Mouse (Mus musculus) limb, embryonic 14.5 days (tissue): ENCODE measurements around the gene Cbx5. TPM values are rescaled to one million over a fixed set of nuclear protein-coding genes. Genes with fewer than 3 reads are reported as not detected.
A peak's percentile ranks its signal among the peaks of the same experiment; 100 is the strongest.

ENCODE experiments used
- ATAC-seq: fragments of 200-750 bp; cut with Nextera tagmentation; 2 replicates; pipeline ENCODE4 v1.8.0; 2017; ENCODE audit warnings: low read depth, moderate number of reproducible peaks, moderate TSS enrichment; ENCODE audit not compliant: low FRiP score
- DNase-seq: peaks from one replicate; pipeline ENCODE4 v3.0.0-alpha.2; 2015; ENCODE audit warnings: low spot score
- H3K27ac ChIP-seq: fragments of 300-500 bp; sonication (generic); replicated peaks from 2 replicates; pipeline ENCODE4 v1.5.1; 2014; ENCODE audit warnings: low read depth, mild to moderate bottlenecking, low read length, moderate library complexity, mixed read lengths
- H3K27me3 ChIP-seq: fragments of 300-500 bp; sonication (generic); 2 replicates; pipeline ENCODE4 v1.6.1; 2014; ENCODE audit warnings: low read length, mixed read lengths; ENCODE audit not compliant: control insufficient read depth, insufficient read depth
- H3K36me3 ChIP-seq: fragments of 300-500 bp; sonication (generic); 2 replicates; pipeline ENCODE4 v1.6.1; 2014; ENCODE audit warnings: mild to moderate bottlenecking, low read length, moderate library complexity, mixed read lengths; ENCODE audit not compliant: control insufficient read depth, insufficient read depth
- H3K4me1 ChIP-seq: fragments of 300-500 bp; sonication (generic); 2 replicates; pipeline ENCODE4 v1.6.1; 2014; ENCODE audit warnings: antibody characterized with exemption, low read length, mixed read lengths; ENCODE audit not compliant: control insufficient read depth, insufficient read depth
- H3K4me2 ChIP-seq: fragments of 300-500 bp; sonication (generic); replicated peaks from 2 replicates; pipeline ENCODE4 v1.6.1; 2014; ENCODE audit warnings: low read depth, mild to moderate bottlenecking, low read length, moderate library complexity; ENCODE audit not compliant: severe bottlenecking
- H3K4me3 ChIP-seq: fragments of 300-500 bp; sonication (generic); replicated peaks from 2 replicates; pipeline ENCODE4 v1.5.1; 2014; ENCODE audit warnings: low read length
- H3K9ac ChIP-seq: fragments of 300-500 bp; sonication (generic); 2 replicates; pipeline ENCODE4 v1.6.1; 2014; ENCODE audit warnings: mild to moderate bottlenecking, low read depth, low read length, moderate library complexity; ENCODE audit not compliant: severe bottlenecking
- H3K9me3 ChIP-seq: fragments of 300-500 bp; sonication (generic); 2 replicates; pipeline ENCODE4 v1.6.1; 2016; ENCODE audit warnings: low read length; ENCODE audit not compliant: control insufficient read depth
- POLR2A ChIP-seq: fragments of 200-500 bp; IDR thresholded peaks from 2 replicates; pipeline ENCODE4 v1.8.0; 2012; ENCODE audit warnings: inconsistent platforms, mild to moderate bottlenecking, moderate library complexity, borderline replicate concordance; ENCODE audit not compliant: insufficient read depth, insufficient read length; ENCODE audit errors: extremely low read depth
- WGBS: fragments of 180-500 bp; shearing (Covaris S2); extraction: QIAGEN DNeasy Blood & Tissue Kit; methylation state at CpG from one replicate; pipeline ENCODE4 v1.1.7; 2014; 5-methylcytosine and 5-hydroxymethylcytosine counted together
- polyA plus RNA-seq, 2 experiments: library from polyadenylated mRNA; depleted of rRNA in 1 of 2; stranded (reverse) in 1 of 2; unstranded in 1 of 2; fragments of >200 nt; fragmentation: Nextera tagmentation in 1 of 2; extraction: Ambion mirVana in 1 of 2; gene quantifications; 2 replicates each; pipeline versions ENCODE4 v1.2.1 to v1.2.3; 2012 to 2014

Gene Cbx5
- polyA plus RNA-seq, 2 experiments: 78.3 to 122 TPM

DNA sequence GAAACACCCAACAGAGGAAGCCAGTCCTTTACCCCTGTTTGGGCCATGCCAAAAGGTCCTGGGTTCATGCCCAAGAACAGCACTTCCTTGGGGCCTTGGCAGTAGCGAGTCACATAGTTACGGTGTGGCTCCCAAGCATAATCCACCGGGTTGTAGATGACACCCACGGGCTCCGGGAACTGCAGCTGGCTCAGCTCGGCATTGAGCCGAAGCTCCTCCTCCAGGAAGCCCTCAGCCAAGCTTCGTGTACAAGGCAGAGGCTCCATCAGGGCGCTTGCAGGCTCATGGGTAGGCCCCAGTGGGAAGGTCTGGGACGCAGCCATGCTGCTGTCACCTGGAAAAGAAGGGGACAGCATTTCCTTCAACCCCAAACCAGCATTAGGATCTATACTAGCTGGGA is 82.0 kb downstream of the Cbx5 start:
- H3K36me3 ChIP-seq: 0 out of 2 replicates have a peak, but pooled peaks cover 7% of the 10 kb centered on the region
- ATAC-seq: no peak
- TF ChIP-seq POLR2A: no peak
- 78% methylated on average over 10 of the region's 10 CpGs for WGBS
- H3K4me3 ChIP-seq: no peak overlapping the region
- H3K4me2 ChIP-seq: no peak overlapping the region
- no peak overlapping the region for H3K9ac ChIP-seq
- H3K9me3 ChIP-seq: no peaks in the 10 kb centered on the region
- no peak for DNase-seq
- H3K4me1 ChIP-seq: peaks cover 4% of the 10 kb centered on the region
- H3K27ac ChIP-seq: no peak overlapping the region
- H3K27me3 ChIP-seq: peaks cover 13% of the 10 kb centered on the region; the same call in 1 of the 2 replicates

DNA sequence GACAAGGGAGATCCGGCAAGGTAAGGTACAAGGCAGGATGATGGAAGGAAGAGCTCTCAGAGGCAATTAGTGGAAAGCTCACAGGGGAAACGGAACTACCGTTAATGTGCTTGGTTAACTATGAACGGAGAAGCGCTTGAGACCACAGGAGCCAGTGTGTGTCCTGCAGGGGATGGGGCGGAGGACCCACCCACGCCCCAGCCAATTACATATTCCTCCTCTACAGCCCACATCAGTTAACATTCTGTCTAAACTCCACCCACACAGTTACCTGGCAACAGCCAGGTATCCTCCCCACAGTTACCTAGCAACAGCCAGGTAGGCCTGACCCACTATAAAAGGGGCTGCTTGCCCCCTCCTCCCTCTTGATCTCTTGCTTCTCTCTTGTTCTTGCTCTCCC is 82.7 kb downstream of the Cbx5 start:
- DNase-seq (no peak), ATAC-seq (no peak)
- Histone ChIP-seq H3K27ac (no peak overlapping the region), H3K9ac (no peak overlapping the region), H3K4me2 (no peak overlapping the region), H3K4me3 (no peak overlapping the region), H3K4me1 (no peaks in the 10 kb centered on the region), H3K9me3 (no peaks in the 10 kb centered on the region), H3K27me3 (peaks cover 13% of the 10 kb centered on the region; the same call in 1 of the 2 replicates), H3K36me3 (0 out of 2 replicates have a peak, but pooled peaks cover 7% of the 10 kb centered on the region)
- WGBS: 47% methylated on average over 7 of the region's 7 CpGs
- no peak for TF ChIP-seq POLR2A

DNA sequence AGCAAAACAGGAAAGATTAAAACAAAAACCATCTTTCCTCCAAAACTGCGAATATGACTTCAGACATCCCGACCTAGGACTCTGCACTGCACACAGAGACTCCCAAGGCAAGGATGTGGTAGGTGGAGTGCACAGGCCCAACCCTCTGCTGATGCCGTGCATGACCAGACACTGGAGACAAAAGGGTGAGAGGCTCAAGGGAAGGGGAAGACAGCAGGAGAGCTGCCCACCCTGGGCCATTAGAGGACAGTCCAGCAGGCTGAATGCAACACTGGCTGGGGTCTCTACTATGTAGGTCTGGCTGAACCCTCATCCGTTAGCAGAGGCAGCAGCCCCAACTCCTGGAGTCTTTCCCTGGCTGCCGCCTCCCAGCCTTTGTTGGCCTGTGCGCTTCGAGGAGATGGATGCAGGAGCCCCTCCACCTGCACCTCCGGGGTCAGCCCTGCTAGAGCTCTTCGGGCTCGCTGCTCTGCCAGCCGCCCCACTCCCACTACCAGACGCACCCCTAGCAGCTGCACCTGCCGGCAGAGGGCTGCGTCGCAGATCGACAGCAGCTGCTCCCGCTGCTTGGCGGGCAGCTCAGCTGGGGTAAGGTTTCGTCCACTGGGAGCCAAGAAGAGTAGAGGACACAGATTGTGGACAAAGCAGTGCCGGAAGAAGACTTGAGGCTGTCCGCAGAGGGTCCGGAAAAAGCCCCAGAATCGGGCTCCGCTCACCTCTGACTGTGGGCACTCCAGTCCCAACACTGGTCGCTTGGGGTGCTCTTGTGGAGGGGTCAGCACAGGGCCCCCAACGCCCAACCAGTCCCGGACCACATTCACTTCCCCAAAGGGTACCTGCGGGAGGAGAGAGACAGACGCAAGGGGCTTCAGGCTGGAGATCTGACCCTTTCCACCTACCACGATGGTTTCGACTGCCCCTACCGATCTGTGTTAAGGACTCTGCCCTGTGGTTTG is 84.0 kb downstream of the Cbx5 start:
- Histone ChIP-seq H3K36me3 (0 out of 2 replicates have a peak, but pooled peaks cover 7% of the 10 kb centered on the region), H3K27ac (no peak overlapping the region), H3K9ac (no peak overlapping the region), H3K4me3 (no peak overlapping the region), H3K27me3 (peaks cover 13% of the 10 kb centered on the region; the same call in 1 of the 2 replicates), H3K9me3 (no peaks in the 10 kb centered on the region), H3K4me2 (no peak overlapping the region), H3K4me1 (no peaks in the 10 kb centered on the region)
- no peak for TF ChIP-seq POLR2A
- 29% methylated on average over 31 of the region's 32 CpGs for WGBS
- ATAC-seq (peak; percentile 74), DNase-seq (no peak)

DNA sequence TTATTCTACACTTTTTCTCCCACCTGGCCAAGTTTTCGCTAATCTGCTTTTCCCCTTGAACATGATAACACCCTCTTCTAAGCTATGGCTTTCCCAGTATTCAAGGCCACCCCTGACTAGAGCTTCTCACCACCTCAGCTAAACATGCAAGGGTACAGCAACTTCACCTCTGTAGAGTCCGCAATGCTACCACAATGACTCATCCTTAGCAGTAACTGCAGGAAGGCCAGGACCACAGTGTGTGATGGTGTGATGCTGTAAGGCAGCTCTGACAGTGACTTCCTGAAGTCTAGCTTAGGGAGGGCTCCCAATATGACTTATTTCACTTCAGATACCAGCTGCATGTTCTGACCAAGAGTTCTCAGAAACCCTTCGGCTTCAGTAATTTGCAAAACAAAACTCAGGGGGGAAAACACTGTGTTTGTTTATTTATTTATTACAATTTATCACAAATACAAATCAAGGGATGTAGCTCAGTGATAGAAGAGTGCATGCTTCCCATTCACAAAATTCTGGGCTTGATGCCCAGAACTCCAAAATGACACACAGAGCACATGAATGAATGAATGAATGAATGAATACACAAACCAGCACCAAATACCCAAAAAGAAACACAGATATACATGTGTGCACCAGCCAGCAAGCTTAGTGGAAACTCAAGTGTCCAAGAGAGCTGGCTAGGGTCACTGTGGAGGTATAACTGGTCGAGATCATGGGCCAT is 86.6 kb downstream of the Cbx5 start:
- no peak for TF ChIP-seq POLR2A
- ATAC-seq (no peak), DNase-seq (no peak)
- peaks cover 13% of the 10 kb centered on the region; the same call in 1 of the 2 replicates for H3K27me3 ChIP-seq
- 85% methylated on average over 4 of the region's 4 CpGs for WGBS
- H3K36me3 ChIP-seq: 0 out of 2 replicates have a peak, but pooled peaks cover 7% of the 10 kb centered on the region
- H3K4me2 ChIP-seq: no peak overlapping the region
- H3K9ac ChIP-seq: no peak overlapping the region
- H3K9me3 ChIP-seq: no peaks in the 10 kb centered on the region
- H3K4me3 ChIP-seq: no peak overlapping the region
- no peak overlapping the region for H3K27ac ChIP-seq
- H3K4me1 ChIP-seq: no peaks in the 10 kb centered on the region

DNA sequence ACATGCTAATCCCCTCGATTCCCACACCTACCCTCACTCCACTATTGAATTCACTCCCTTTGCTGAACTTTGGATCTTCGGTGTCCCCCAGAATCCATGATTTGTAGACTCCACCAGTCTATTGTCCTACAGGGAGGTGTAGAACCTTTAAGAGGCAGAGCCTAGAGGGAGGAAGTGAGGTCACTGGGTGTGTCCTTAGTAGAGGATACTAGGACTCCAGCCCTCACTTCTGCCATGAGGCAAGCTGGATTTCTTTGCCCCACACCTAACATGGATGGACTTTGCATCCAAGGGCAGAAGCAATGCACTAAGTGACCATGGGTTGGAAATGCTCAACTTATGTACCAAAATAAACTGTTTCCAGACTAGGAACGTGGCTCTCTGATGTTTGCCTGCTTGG is 87.2 kb downstream of the Cbx5 start:
- ATAC-seq: no peak
- H3K9me3 ChIP-seq: no peaks in the 10 kb centered on the region
- no peak overlapping the region for H3K9ac ChIP-seq
- H3K27ac ChIP-seq: no peak overlapping the region
- 0 out of 2 replicates have a peak, but pooled peaks cover 7% of the 10 kb centered on the region for H3K36me3 ChIP-seq
- WGBS: 83% methylated on average over 3 of the region's 3 CpGs
- H3K4me1 ChIP-seq: peaks cover 6% of the 10 kb centered on the region
- H3K27me3 ChIP-seq: peaks cover 18% of the 10 kb centered on the region
- no peak overlapping the region for H3K4me3 ChIP-seq
- no peak for DNase-seq
- H3K4me2 ChIP-seq: no peak overlapping the region
- TF ChIP-seq POLR2A: no peak
